Mouse (Mus musculus) ovary, adult 2 months (tissue): ENCODE measurements around the gene Nsd2. TPM values are rescaled to one million over a fixed set of nuclear protein-coding genes. Genes with fewer than 3 reads are reported as not detected.

Experiments
- polyA plus RNA-seq: library from polyadenylated mRNA; depleted of rRNA; stranded (reverse); fragments of >200 nt; gene quantifications from 2 replicates; pipeline ENCODE4 v1.2.3, GENCODE M21; 2012; rRNA removed

Nsd2 gene
- polyA plus RNA-seq, result 8.4 and 10.2 TPM in 2 replicates

DNA sequence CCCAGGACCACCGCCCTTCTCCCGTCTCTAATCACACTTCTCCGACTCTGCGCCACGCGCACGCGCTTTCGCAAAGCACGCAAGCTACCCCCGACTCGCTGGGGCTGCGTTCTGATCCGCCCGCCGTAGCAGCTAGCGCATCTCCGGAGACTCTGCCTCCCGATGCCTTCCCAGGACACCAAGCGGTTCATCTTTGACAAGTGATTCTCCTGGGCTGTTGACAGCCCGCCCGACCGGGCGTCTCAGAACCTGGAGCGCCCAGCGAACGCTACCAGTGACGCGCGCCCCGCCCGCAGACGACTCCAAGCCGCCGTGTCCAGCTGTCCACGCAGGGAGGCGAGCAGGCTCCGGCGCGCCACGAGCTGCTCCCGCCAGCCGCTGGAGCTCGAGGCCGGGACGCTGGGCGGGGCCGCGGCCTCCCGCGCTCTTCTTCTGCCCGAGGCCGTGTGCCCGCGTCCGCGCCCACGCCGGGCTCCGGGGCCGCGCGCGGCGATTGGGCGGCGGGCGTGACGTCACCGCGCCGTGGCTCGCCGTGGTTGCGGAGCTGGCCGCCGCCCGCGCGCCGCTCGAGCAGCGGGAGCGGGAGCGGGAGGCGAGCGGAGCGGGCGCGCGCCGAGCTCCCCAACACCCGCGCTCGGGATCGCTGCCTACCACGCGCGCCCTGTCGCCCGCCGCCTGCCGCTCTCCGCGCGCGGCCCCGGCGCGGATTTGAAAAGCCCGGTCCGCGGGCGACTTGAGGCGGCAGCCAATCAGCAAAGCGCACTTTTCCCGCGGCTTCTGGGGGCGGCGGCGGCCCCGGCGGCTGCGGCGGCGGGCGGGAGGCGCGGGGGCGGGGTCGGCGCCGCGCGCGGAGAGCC, at the start of gene Nsd2:
Nsd2 (plus strand) TSS at position 850 of the 857 bp plus-strand sequence.

DNA sequence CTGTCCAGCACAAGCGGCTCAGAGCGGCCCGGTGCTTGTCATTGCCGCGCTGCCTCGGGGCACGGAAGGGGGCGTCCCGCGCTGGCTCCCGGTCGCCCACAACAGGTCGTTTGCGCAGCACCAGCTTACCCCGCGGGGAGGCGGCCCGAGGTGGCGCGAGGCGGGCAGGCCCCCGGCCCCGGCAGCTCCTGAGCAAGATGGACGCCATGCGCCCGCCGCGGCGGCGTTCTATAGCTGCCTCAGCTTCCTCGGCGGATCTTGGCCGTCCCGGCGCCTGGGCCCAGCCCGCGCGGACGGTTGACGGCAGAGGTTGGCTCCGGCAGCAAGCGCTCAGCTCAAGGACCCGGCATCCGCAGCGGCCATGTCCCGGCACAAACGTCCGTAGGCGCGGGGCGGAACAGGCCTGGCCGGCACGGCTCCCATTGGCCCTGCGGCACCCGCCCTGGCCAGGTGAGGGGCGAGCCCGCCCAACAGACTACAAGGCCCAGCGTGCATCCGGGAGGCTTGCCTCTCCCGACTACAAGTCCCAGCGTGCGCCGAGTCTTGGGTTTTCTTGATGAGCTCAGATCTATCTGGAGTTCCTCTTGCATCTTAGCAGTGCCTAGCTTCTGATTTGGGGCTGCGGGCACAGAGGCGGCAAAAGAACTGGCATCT, 38.1 kb upstream of the Nsd2 start, which contains the start of gene Letm1:
Letm1 (minus strand) TSS at position 473 of the 654 bp plus-strand sequence.

DNA sequence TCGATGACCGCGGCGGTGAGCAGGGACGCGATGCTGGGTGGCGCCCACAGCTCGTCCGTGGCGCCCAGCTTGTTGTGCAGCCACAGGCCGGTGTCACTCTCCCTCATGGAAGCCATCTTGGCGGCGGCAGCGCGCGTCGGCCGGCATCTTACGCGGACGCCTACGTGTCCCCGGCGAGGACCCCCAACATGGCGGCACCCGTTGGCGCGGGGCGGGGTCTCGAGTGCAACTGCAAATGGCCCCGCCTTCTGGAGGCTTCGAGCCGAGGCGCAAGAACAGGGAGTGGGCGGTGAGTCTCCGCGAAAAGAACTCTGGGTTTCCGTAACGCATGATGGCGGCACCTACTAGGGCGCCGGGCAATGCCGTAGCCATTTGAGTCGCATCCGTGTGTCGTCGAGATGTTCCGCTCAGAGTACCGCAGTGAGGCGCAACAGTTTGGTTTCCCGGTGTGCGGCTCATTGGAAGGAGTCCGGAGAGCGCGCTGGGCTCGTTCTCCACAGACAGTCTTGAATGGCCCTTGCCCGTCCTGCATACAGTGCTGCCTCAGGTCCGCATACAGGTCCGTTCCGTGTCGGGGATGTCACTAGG, 115.7 kb downstream of the Nsd2 start, which contains the start of gene Nelfa:
Nelfa (minus strand) TSS at position 294 of the 588 bp plus-strand sequence.

Other genes with a start within 250 kb of the Nsd2 start
- 155 and 240 TPM in 2 replicates for gene Fam53a, start 191.1 kb upstream of the Nsd2 start, polyA plus RNA-seq
- 0.44 and 0.82 TPM in 2 replicates for gene Gm9903, start 190.8 kb upstream of the Nsd2 start, polyA plus RNA-seq
- gene Slbp, start 168.2 kb upstream of the Nsd2 start, polyA plus RNA-seq, result 44.3 and 46.9 TPM in 2 replicates
- gene Tacc3, start 162.6 kb upstream of the Nsd2 start, polyA plus RNA-seq, result 13.7 and 19.2 TPM in 2 replicates
- 65.2 and 70.7 TPM in 2 replicates for gene Tmem129, start 162.3 kb upstream of the Nsd2 start, polyA plus RNA-seq
- gene Fgfr3, start 99.1 kb upstream of the Nsd2 start, polyA plus RNA-seq, result 23.7 and 30.2 TPM in 2 replicates
- 46.0 and 65.4 TPM in 2 replicates for gene Letm1, start 37.9 kb upstream of the Nsd2 start, polyA plus RNA-seq
- 55.4 and 59.9 TPM in 2 replicates for gene Nelfa, start 115.7 kb downstream of the Nsd2 start, polyA plus RNA-seq
- 175 and 224 TPM in 2 replicates for gene Gm1673, start 162.7 kb downstream of the Nsd2 start, polyA plus RNA-seq
- 6.7 and 8.1 TPM in 2 replicates for gene Nat8l, start 175.3 kb downstream of the Nsd2 start, polyA plus RNA-seq